Mouse (Mus musculus): Measurements from ENCODE around the gene Zfp993.
"Not testable (repeated sequence)": the region's sequence is repeated elsewhere in the genome, so short reads cannot be mapped to it uniquely, and the experiment has no call there.

The Zfp993 gene

DNA sequence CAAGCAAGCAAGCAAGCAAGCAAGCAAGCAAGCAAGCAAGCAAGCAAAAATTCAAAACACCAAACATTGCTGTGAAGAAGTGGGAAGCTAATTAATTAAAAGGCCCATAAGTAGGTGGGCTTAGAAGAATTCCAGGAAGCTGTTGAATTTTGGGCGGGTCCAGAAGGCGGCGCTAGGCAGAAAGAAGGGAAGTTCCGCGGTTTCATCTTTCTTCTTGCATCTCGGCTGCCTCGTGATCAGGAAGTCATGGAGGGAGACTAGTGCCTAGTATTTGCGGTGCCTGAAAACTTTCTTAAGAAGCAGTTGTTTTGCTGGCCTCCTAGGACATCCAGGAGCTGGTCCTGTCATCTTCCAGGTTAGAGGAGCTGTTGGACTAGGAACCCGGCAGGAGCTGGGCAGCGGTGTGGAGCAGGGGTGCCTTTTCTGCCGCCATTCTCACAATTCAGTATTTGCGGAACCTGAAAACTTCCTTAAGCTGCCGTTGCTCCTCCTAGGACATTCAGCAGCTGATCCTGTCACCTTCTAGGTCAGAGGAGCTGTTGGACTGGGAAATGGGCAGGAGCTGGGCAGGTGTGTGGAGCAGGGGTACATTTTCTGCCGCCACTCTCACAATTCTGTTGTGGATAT is at the start of gene Zfp993:
Gene Zfp993, plus strand, starts transcription at position 188 of the 627 bp plus-strand sequence.
- DNase-seq = not testable (repeated sequence)

DNA sequence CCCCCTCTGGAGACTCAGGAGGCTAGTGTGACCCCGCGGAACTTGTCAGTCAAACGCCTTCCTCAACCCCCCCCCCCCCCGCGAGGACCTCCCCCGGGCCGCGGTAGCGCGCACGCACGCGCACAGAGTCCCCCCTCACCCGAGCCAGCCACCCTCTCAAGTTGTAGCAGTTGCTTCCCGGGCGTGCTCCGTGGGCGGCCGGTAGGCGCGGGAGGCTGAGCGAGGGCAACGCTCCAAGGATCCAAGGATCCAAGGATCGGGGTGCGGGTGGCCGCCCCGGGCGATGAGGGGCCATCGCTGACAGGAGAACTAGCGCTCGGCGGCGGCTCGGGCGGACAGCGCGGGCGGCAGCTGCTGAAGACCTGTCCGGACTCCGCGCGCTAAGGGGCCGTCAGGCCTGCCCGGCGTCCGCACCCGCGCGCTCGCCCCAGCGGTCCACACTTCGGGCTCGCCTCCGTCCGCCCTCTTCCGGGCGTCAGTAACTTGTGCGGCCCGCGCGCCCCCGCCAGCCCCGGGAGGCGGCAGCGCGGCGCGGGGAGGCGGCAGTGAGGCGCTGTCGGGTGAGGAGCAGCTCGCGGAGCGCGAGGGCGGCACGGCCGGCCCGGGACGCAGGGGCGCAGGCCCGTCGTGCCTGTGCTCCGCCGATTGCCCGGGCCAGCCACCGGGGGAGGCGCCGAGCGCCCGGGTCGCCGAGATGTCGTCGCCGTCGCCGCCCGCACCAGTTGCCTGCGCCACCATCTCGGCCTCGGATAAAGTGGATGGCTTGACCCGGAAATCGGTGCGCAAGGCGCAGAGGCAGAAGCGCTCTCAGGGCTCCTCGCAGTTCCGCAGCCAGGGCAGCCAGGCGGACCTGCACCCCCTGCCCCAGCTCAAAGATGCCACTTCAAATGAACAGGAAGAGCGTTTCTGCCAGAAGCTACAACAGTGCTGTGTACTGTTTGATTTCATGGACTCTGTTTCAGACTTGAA is 30.6 kb upstream of the Zfp993 start:
- DNase-seq = not testable (repeated sequence)

DNA sequence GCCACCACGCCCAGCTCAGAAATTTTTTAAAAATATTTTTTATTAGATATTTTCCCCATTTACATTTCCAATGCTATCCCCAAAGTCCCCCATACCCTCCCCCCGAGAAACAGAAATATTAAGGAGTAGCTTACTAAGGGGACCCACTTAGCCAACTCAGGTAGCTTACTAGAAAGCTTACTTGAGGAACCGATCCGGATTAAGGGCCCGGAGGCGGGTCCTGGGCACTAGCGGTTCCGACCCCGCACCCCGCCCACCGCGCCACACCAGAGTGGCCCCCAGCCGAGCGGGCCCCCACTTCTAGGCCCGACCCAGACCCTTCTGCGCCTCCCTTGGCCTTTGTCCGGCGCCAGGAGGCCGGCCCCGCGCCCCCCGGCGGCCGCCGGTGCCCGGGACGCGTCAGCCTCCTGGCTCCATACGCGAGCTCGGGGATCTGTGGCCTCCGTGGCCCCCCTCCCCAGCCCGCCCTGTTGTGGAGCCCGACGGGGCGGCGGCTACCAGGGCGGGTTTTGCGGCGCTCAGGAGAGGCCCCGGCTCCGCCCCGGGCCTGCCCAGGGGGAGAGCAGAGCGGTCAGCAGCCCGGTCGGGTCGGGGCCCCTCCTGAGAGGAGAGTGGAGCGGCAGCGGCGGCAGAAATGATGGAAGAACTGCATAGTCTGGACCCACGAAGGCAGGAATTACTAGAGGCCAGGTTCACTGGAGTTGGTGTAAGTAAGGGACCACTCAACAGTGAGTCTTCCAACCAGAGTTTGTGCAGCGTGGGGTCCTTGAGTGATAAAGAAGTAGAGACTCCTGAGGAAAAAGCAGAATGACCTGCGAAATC is 7.0 kb upstream of the Zfp993 start:
- not testable (repeated sequence) for DNase-seq

DNA sequence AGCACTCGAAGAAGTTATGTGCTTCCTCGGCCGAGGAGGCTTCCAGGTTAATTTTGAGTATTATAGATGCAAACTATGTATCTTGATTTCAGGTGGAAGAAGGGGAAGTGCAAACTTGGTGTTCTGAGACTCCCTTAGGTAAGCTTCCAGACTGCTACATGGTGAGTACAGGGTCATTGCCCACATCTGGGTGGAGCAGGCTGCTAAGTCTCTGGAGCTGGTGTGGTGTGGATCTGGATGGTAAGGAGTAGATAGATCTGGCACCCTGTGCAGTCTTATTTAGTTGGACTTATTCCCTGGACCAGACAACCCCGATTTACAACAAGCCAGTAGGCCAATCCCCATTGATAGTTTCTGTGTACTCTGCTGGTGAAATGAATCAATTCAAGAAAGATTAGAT is 33.6 kb downstream of the Zfp993 start:
- DNase-seq = not testable (repeated sequence)

DNA sequence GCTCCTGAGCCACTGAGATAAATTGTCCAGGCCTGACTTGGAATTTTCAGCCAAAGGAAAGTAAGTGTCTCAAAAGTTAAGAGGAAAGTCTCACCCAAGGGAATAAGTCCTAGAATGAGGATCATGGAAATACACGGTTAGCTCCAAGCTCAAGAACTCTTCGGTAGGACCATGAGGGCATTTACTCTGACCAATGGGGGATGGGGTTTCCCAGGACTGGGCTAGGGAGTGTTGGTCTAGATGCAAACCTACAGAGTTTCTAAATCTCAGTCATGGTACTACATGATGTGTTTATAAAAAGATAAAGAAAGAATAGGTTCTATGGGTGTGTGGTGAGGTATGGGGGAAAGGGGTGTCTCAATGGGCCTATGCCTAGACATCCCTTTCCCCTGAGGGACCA is 38.9 kb downstream of the Zfp993 start:
- DNase-seq = not testable (repeated sequence)

DNA sequence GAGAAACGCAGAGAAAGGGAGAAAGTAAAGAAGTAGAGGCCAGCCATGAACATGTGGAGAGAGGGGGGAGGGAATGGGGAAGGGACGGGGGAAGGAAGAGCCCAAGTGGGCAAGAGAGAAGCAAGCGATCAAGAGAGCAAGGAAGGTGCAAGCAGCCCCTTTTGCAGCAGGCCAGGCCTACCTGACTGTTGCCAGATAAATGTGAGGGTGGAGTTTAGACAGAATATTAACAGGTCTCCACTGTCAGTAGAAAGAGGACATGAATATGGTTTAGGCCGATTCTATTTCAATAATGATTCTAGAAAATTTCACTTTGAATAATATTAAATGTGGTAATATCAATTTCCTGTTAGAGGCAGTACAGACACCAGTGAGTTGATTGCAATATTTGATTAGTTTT is 39.4 kb downstream of the Zfp993 start:
- DNase-seq = not testable (repeated sequence)

DNA sequence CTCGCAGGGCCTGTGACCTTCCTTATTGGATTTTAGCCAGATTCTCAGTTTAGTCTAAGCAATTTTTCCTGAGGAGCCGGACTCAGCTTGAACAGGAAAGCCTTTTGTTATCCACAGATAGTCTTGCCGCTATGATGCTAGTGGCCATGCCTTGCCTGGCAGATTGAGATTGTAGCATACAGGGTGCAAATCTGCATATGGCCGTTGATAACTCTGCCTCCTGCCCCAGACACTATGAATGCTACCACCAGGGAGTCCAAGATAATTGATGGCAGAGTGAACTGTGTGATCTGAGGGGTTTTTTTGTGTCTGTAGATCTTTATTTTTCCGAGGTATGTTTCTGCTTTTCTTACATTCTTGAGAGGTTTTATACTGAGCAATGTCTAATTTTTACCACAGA is 39.9 kb downstream of the Zfp993 start:
- DNase-seq = not testable (repeated sequence)
